Mouse (Mus musculus) heart, adult 2 months (tissue): Measurements from ENCODE around the gene 1810065E05Rik.

ENCODE experiments used
- CTCF ChIP-seq: fragments of 200-600 bp; IDR thresholded peaks from 2 replicates; pipeline ENCODE4 v1.8.1; 2022; ENCODE audit warnings: antibody characterized with exemption, mild to moderate bottlenecking, moderate library complexity
- EP300 ChIP-seq: fragments of 200-500 bp; IDR thresholded peaks from 2 replicates; pipeline ENCODE4 v1.6.1; 2011; ENCODE audit warnings: low read depth, low read length, control low read depth; ENCODE audit not compliant: insufficient read depth
- POLR2A ChIP-seq: fragments of 200-500 bp; IDR thresholded peaks from 2 replicates; pipeline ENCODE4 v1.6.1; 2011; ENCODE audit warnings: mild to moderate bottlenecking, low read depth, low read length, control low read depth; ENCODE audit not compliant: insufficient read depth

GRCm38 (mm10) chr11:58379516-58379915, 41.4 kb upstream of the 1810065E05Rik start:
- TF ChIP-seq CTCF, result no peak
- no peak for TF ChIP-seq EP300
- no peak for TF ChIP-seq POLR2A
